Mouse (Mus musculus) lung, adult 18-20 months (tissue): ENCODE measurements at regions not wholly inside any gene's neighbourhood (a gene's known extent, or its start where the extent isn't known, plus 50 kb on each side); places are given as distances from the start of the nearest gene placed in this dataset.
"Not testable (repeated sequence)": the region's sequence is repeated elsewhere in the genome, so short reads cannot be mapped to it uniquely, and the experiment has no call there.

ENCODE experiments used
- DNase-seq, 2 experiments: peaks; one replicate each; pipeline ENCODE4 v3.0.0; 2022; ENCODE audit warnings: mixed read lengths in 2 of 2

GRCm38 (mm10) chr10:96685991-96686601 lies 69.3 kb downstream of the Btg1 start:
- peak; percentile 59 to 72 for DNase-seq

- peak; percentile 56 to 69 for DNase-seq
Measured at GRCm38 (mm10) chr10:96686659-96687440, 70.0 kb downstream of the Btg1 start.

- no peak for DNase-seq
Measured at GRCm38 (mm10) chr10:96687441-96687772, 70.6 kb downstream of the Btg1 start.

DNA sequence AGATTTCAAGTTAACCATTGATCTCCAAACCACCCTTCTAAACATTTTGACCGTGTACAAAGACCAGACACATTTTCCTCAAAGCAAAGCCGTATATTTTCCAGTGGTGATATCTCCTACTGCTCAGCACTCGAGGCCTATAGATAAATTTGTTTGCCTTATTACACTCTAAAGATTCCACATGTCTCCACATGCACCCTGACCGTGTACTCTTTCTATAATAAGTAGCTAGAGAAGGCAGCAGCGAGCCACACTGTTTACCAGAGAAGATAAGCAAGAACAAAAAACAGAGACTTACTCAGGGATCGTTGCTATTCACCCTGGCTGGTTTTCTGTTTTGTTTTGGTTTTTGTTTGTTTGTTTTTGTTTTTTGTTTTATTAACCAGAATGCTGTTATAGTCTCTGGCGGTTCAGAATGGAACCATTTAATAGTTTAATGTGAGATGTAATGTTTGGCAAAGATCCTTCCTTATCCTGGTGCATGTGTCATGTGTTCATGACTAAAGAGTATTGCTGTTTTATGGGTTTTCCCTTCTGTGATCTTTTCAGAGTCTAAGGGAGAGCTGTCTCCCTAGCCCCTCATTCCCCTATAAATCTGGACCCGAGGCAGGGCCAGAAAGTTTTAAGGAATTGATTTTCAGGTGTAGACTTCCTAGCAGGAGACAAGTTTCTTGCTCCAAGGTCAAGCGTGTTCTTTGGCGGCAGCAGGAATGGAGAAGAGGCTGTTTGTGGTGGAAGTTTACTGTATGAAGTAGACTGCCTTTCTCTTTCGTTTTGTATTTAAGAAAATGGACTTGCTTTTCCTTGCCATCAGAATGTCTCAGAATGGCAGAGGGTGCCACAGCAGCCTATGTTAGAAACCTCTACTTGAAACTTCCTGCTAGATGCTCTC lies 73.4 kb downstream of the Btg1 start:
- no peak for DNase-seq

DNA sequence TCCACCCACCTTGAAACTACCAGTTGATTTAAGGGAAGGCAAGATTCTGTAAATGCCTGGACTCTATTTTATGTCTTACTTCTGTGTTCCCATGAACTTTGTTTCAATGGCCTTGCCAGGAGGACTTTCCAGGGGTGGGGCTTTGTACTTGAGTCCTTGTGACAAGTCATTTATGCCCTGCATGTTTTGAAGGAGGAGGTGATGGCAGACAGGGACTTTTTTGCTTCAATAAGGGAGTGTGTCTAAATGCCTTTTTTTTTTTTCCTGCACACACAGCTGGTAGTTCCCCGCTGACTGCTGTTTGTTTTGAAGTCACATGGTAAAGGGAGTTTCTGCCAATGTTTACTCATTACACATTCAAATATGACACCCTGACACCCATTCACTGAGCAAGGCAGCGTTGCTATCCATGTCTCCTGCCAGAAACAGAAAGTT lies 74.1 kb downstream of the Btg1 start:
- DNase-seq = peak; percentile 52 to 70

DNA sequence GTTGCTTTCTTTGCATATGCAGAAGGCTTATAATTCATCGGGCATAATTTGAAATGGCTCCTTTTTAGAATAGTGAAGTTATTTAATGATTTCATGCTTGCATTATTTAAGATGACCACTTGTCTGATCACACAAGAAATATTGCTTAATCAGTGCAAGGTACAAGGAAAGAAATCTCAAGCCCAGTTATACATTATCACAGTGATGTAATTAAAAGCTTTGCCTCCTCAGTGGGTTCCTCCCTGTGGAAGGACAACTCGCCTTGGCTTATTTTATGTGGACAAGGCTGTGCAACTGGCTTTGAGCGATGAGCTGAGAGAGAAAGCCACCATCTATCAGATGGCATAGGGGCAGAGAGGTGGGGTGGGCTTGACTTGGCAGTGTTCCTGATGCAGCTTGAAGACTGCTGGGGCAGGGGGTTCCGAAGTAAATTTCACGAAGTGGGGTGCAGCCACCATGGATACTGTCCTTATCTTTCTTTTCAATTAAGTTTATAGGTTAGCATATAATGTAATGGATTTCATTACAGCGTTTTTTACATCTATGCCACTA lies 74.6 kb downstream of the Btg1 start:
- no peak for DNase-seq

- DNase-seq = no peak
Measured at GRCm38 (mm10) chr10:96692821-96693220, 76.0 kb downstream of the Btg1 start.

DNA sequence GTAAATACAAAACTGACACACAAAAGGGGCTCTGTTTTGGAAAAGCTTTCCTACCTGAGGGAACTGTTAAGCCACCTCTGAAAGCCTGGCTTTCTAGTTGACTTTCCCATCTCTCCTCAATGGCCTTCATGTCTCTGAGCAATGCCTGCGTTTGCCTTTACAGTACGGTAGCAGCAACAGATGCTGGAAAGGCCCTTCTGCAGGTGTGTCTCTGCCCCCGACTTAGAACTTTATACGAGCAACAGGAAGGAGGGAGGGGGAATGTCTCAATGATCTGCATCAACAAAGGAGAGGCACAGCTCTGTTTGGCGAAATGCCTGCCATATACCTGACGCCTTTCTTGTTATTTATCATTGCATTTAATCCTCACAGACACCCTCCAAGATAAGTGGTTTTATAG lies 77.0 kb downstream of the Btg1 start:
- no peak for DNase-seq

DNA sequence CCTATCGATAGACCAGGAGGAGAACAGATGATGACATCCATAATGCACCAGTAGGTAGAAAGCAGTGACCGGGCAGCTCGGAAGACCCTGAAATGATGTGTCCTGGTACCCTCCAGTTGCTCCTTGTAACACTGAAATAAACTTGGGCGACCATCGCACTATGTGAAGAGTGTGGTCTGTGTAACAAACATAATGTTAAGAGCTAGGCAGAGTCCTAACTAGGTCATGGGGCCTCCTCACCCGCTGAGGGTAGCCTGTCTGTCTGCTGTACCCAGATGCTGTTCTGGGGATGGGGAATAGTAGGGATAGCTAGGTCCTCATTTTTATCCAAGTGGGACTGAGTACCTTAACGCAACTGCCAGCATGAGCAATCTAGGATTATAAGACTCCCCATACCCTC lies 79.8 kb downstream of the Btg1 start:
- DNase-seq = no peak

GRCm38 (mm10) chr10:96697781-96698180 lies 81.0 kb downstream of the Btg1 start:
- peak; percentile 34 to 56 for DNase-seq

DNA sequence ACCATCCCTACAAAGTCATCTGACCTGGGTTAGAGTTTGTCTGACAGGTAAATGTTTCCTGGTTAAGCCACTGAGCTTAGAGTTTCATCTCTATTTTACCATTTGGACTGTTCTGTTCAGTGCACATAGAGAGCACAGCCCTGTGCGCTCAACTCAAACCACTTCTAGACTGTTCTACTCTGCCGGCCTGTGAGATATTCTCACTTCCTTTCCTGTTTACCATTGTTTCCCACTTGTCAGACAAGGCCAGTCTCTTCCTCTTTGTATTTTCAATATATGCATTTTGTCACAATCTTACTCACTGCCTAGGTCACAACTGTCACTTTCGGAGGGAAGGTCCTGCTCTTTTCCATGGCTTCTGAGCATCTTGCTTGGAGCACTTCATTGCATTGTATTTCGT lies 89.8 kb downstream of the Btg1 start:
- DNase-seq = no peak

DNA sequence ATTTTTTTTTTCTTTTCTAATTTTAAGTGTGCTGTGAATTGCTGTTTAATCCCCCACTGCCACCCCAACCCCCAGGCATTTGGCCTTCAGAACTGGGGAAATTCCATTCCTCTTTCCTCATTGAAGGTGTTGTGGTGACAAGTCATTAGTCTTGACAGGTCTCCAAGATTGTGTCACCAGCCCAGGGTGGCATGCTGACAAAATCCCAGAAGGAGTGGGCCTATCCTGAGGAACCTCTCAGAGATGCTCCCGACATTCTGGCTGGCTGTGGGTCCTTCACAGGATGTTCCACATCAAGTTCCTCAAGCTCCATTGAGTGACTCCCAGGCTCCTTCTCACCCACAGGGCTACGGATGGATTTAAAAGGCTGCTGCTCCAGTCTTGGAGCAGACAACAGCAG lies 91.7 kb downstream of the Btg1 start:
- DNase-seq = peak; percentile 46 to 64

DNA sequence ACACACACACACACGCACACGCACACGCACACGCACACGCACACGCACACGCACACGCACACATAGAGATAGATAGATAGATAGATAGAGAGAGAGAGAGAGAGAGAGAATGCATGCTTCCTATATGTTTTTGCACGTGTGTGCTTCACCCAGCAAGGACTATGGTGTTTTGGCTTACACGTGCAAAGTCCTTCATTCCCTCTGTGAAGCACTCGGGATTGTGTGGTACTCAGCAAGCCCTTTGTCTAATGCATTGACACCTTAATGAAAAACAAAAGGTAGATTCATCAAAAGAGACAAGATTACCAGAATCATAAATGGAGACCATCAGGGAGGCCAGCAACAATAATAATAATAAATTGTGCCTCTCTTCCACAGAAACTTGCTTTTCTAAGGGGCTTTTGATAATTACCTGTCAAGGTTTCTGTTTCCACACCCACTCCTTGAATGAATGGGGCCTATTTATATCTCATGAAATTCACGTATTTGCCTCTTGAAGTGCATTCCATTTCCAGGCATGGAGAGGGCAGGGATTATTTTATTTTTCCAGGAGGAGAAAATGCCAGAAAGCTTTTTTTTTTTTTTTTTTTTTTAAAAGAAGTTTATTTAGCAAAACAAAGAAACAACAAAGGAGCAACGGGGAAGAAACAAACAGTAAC lies 93.0 kb downstream of the Btg1 start:
- peak in 1 of 2 experiments; percentile 31 for DNase-seq

- no peak for DNase-seq
Measured at GRCm38 (mm10) chr10:96711993-96712392, 95.2 kb downstream of the Btg1 start.

- DNase-seq = no peak
Measured at GRCm38 (mm10) chr10:96714702-96715101, 97.9 kb downstream of the Btg1 start.

DNA sequence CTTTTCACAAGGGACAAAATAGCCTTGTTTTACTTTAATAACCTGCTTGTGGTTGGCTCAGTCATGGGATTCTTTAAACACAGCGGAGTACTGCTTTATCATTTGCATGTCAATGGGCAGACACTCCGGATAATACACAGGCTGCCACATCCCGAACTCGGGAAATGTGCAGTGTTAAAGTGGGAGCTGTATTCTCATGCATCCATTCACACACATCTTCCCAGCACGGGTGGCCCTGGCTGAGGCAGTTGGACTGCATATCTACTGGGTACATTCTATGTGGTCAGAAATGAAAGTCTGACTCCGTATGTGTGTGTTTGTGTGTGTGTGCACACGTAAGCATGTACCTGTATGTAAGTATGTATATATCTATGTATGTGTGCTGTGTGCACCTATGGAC lies 100.5 kb downstream of the Btg1 start:
- no peak for DNase-seq

- not testable (repeated sequence) for DNase-seq
Measured at GRCm38 (mm10) chr10:96718706-96719105, 101.9 kb downstream of the Btg1 start.

- DNase-seq = peak in 1 of 2 experiments; percentile 22
Measured at GRCm38 (mm10) chr10:96720281-96720711, 103.5 kb downstream of the Btg1 start.

DNA sequence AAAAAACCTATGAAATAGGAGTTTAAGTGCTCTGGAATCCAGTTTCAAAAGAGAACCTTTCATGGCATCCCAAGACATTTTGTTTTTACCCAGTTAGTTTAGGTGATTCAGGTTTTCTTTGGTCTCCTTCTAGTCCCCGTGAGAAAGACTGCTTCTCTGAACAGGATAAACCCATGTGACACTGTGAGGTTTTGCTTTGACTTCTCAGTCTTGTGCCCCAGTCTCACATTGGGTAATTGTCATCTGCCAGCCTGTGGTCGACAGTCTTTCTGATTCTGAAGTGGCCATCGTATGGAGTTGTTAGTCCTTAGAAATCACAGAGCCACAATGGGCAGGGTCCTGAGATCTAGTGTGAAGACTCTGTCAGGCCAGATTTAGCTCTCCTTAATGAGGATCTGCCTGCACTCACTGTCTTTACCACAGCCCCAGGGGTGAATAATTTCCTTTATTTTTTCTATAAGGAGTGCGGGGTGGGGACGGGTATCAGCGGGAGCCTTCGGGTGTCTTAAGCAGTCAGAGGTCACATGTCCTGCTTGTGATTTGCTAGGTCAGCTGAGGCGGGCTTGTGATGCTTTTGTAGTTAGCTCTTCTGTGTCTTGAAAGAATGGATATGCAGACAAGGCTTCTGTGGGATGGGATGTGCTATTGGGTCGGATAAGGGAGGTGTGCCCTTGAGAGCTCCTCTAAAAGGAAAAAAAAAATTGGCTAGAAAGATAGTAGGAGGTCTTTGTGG lies 104.3 kb downstream of the Btg1 start:
- DNase-seq = no peak

DNA sequence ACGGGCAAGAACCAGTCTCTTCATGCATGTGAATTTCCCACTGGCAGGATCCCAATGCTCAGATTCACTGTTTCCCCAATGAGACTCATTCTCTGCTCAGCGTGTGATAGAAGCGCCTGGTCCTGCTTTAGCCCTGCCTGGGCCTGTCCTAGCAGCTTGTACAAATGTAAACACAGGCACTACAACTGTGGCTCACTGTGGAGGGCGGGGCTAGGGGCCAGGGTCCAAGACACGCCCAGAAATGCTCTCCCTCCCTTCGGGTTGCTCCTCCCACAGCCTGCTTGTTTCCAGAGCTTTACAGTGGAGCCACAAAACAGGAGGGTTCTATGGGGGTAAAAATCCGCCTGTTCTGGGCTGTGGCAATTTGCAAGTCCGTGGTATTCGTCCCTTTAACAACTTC lies 105.7 kb downstream of the Btg1 start:
- peak; percentile 78 to 85 for DNase-seq

GRCm38 (mm10) chr10:96723071-96723470 lies 106.3 kb downstream of the Btg1 start:
- no peak for DNase-seq
